Mouse (Mus musculus) cerebellum, adult 9-10 months (tissue): ENCODE measurements around the gene Fam92b.
A peak's percentile ranks its signal among the peaks of the same experiment; 100 is the strongest.

Experiments
- DNase-seq: peaks from one replicate; pipeline ENCODE4 v3.0.0; 2022

Fam92b gene

GRCm38 (mm10) chr8:120189440-120189839, 12.2 kb upstream of the Fam92b start:
- no peak for DNase-seq

GRCm38 (mm10) chr8:120188510-120188909, 11.2 kb upstream of the Fam92b start:
- DNase-seq, result no peak

GRCm38 (mm10) chr8:120186454-120186853, 9.2 kb upstream of the Fam92b start:
- no peak for DNase-seq

- no peak for DNase-seq
Observed at GRCm38 (mm10) chr8:120184850-120185792, 7.9 kb upstream of the Fam92b start.

GRCm38 (mm10) chr8:120184366-120184765, 7.1 kb upstream of the Fam92b start:
- DNase-seq, result no peak

GRCm38 (mm10) chr8:120181861-120182414, 4.7 kb upstream of the Fam92b start:
- DNase-seq, result no peak

- no peak for DNase-seq
Observed at GRCm38 (mm10) chr8:120181274-120181673, 4.0 kb upstream of the Fam92b start.

GRCm38 (mm10) chr8:120180445-120180970, 3.2 kb upstream of the Fam92b start:
- DNase-seq, result no peak

GRCm38 (mm10) chr8:120179027-120179431, 1.8 kb upstream of the Fam92b start:
- peak; percentile 92 for DNase-seq

- no peak for DNase-seq
Observed at GRCm38 (mm10) chr8:120178124-120178514, 853 bp upstream of the Fam92b start.

GRCm38 (mm10) chr8:120176605-120177004, 661 bp downstream of the Fam92b start:
- no peak for DNase-seq

GRCm38 (mm10) chr8:120174606-120175005, 2.7 kb downstream of the Fam92b start:
- DNase-seq, result no peak

- no peak for DNase-seq
Observed at GRCm38 (mm10) chr8:120173195-120173594, 4.1 kb downstream of the Fam92b start.

GRCm38 (mm10) chr8:120169119-120169518, 8.1 kb downstream of the Fam92b start:
- no peak for DNase-seq

- DNase-seq, result no peak
Observed at GRCm38 (mm10) chr8:120167821-120168220, 9.4 kb downstream of the Fam92b start.

- DNase-seq, result peak; percentile 76
Observed at GRCm38 (mm10) chr8:120167136-120167535, 10.1 kb downstream of the Fam92b start.

GRCm38 (mm10) chr8:120164026-120164425, 13.2 kb downstream of the Fam92b start:
- no peak for DNase-seq

- no peak for DNase-seq
Observed at GRCm38 (mm10) chr8:120163376-120163775, 13.9 kb downstream of the Fam92b start.

- no peak for DNase-seq
Observed at GRCm38 (mm10) chr8:120162404-120162752, 14.9 kb downstream of the Fam92b start.

GRCm38 (mm10) chr8:120161658-120162403, 15.4 kb downstream of the Fam92b start:
- no peak for DNase-seq

GRCm38 (mm10) chr8:120160366-120160765, 16.9 kb downstream of the Fam92b start:
- peak; percentile 87 for DNase-seq

- no peak for DNase-seq
Observed at GRCm38 (mm10) chr8:120152636-120153035, 24.6 kb downstream of the Fam92b start.

- no peak for DNase-seq
Observed at GRCm38 (mm10) chr8:120151151-120151550, 26.1 kb downstream of the Fam92b start.
